Mouse (Mus musculus) liver, embryonic 15.5 days (tissue): Measurements from ENCODE around the gene Pla2g6. TPM values are rescaled to one million over a fixed set of nuclear protein-coding genes. Genes with fewer than 3 reads are reported as not detected.

Source experiments
- ATAC-seq: fragments of 200-750 bp; cut with Nextera tagmentation; 2 replicates; pipeline ENCODE4 v1.8.0; 2017; ENCODE audit warnings: moderate number of reproducible peaks, mild to moderate bottlenecking, moderate library complexity; ENCODE audit not compliant: insufficient read depth
- H3K27ac ChIP-seq: fragments of 300-500 bp; sonication (generic); replicated peaks from 2 replicates; pipeline ENCODE4 v1.5.1; 2015; ENCODE audit warnings: mild to moderate bottlenecking, inconsistent platforms
- H3K27me3 ChIP-seq: fragments of 300-500 bp; sonication (generic); 2 replicates; pipeline ENCODE4 v1.6.1; 2015; ENCODE audit warnings: mild to moderate bottlenecking, inconsistent platforms
- H3K36me3 ChIP-seq: fragments of 300-500 bp; sonication (generic); replicated peaks from 2 replicates; pipeline ENCODE4 v1.6.1; 2015; ENCODE audit warnings: moderate library complexity, mild to moderate bottlenecking, inconsistent platforms
- H3K4me1 ChIP-seq: fragments of 300-500 bp; sonication (generic); replicated peaks from 2 replicates; pipeline ENCODE4 v1.6.1; 2015; ENCODE audit warnings: inconsistent platforms
- H3K4me2 ChIP-seq: fragments of 300-500 bp; sonication (generic); 2 replicates; pipeline ENCODE4 v1.6.1; 2015; ENCODE audit warnings: moderate library complexity, mild to moderate bottlenecking, inconsistent platforms
- H3K4me3 ChIP-seq: fragments of 300-500 bp; sonication (generic); replicated peaks from 2 replicates; pipeline ENCODE4 v1.5.1; 2015; ENCODE audit warnings: mild to moderate bottlenecking, inconsistent platforms
- H3K9ac ChIP-seq: fragments of 300-500 bp; sonication (generic); 2 replicates; pipeline ENCODE4 v1.6.1; 2015; ENCODE audit warnings: moderate library complexity, mild to moderate bottlenecking, inconsistent platforms
- H3K9me3 ChIP-seq: fragments of 300-500 bp; sonication (generic); replicated peaks from 2 replicates; pipeline ENCODE4 v1.6.1; 2016; ENCODE audit warnings: inconsistent platforms
- WGBS: fragments of 180-500 bp; shearing (Covaris S2); methylation state at CpG from one replicate; pipeline ENCODE4 v1.1.7; 2015; ENCODE audit warnings: mixed read lengths; ENCODE audit not compliant: insufficient replicate concordance; 5-methylcytosine and 5-hydroxymethylcytosine counted together
- polyA plus RNA-seq: library from polyadenylated mRNA; unstranded; fragments of >200 nt; fragmentation: Nextera tagmentation; extraction: Ambion mirVana; gene quantifications from 2 replicates; pipeline ENCODE4 v1.2.1, GENCODE M21; 2015

Pla2g6 gene
- polyA plus RNA-seq, 1 experiment from 2014 or later: 14.8 TPM

DNA sequence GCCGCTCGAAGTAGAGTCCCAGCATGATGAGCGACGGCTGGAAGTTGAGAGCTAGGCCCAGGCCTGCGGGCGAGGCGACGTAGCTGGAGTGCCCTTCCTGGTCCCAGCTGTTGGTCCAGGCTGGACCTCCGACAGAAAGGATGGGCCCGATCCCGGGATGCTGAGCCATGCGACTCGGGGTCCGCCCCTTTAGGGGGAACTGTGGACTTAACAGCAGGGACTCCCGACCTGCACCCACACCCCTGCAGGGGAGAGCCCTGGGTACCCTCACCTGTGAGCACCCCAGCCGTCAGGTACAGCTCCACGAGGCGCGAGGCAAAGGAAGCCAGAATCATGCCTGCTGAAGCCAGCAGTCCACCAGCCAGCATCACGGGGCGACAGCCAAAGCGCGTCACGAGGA, 75.6 kb downstream of the Pla2g6 start:
- no peaks in the 10 kb centered on the region for H3K9me3 ChIP-seq
- H3K9ac ChIP-seq: no peak overlapping the region
- 27% methylated on average over 24 of the region's 24 CpGs for WGBS
- H3K27me3 ChIP-seq: peaks cover 53% of the 10 kb centered on the region
- peak overlapping the region; percentile 17; the same call in 1 of the 2 replicates for H3K4me3 ChIP-seq
- H3K4me2 ChIP-seq: peak overlapping the region; percentile 50
- H3K36me3 ChIP-seq: no peaks in the 10 kb centered on the region
- H3K27ac ChIP-seq: no peak overlapping the region
- ATAC-seq: no peak
- H3K4me1 ChIP-seq: peaks cover 10% of the 10 kb centered on the region

DNA sequence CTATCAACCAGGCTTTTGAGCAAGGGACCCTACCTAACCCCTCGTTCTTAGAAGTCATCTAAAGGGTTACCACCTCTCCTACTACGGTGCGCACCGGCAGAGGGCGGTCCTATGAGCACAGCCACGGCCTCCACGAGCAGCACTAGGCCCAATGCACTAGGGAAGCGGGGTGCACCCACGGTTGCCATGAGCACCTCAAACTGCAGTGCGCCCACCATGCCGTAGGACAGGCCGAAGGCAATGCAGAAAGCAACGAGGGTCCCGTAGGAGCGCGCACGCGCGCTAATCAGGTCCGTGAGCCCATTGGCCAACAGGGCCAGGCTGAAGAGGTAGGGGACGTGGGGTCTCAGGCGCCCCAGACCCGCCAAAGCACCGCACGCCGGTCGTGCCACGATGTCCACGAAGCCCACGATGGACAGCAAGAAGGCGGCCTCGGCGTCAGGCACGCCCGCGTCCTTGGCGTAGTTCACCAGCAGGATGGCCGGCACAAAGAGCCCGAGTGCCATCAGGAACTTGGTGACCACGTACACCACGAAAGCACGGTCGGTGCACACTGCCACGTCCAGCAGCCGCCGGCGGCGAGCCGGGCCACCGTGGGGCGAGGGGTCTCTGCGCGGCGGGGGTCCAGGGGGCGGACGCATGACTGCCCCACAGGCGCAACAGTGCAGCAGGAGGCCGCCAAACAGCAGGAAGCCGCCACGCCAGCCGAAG, 76.3 kb downstream of the Pla2g6 start:
- H3K9ac ChIP-seq: no peak overlapping the region
- WGBS: 3% methylated on average over 61 of the region's 61 CpGs

DNA sequence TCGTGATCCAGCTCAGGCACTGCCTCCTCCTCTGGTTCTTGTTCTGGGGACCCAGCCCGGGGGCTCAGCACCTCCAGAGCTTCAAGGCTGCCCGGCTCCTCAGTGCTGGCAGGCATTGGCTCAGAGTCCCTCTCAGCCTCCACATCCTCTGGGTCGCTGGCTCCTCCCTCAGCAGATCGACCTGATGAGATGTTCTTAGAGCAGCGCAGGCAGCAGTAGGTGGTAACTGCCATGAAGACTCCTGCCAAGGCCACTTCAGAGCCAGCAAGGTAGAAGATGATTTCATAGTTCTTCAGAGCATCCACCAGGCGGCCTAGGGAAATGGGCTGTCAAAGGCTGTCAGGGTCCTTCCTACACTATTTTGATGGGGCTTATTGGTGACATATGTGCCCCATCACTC, 77.0 kb downstream of the Pla2g6 start:
- Histone ChIP-seq H3K4me2 (no peak overlapping the region), H3K9me3 (no peaks in the 10 kb centered on the region), H3K9ac (no peak overlapping the region), H3K36me3 (peaks cover 9% of the 10 kb centered on the region; the same call in 1 of the 2 replicates), H3K4me3 (no peak overlapping the region), H3K27me3 (peaks cover 53% of the 10 kb centered on the region), H3K4me1 (peaks cover 10% of the 10 kb centered on the region), H3K27ac (no peak overlapping the region)
- WGBS: 36% methylated on average over 7 of the region's 7 CpGs
- ATAC-seq: no peak

More for the DNA sequence above, 76.3 kb downstream of the Pla2g6 start:
- Histone ChIP-seq H3K27ac (no peak overlapping the region), H3K4me3 (peak overlapping the region; percentile 17), H3K4me1 (peaks cover 10% of the 10 kb centered on the region), H3K4me2 (peak overlapping the region; percentile 50), H3K9me3 (no peaks in the 10 kb centered on the region), H3K36me3 (0 out of 2 replicates have a peak, but pooled peaks cover 4% of the 10 kb centered on the region), H3K27me3 (peaks cover 53% of the 10 kb centered on the region)
- no peak for ATAC-seq

- ATAC-seq: no peak
- peaks cover 48% of the 10 kb centered on the region for H3K27me3 ChIP-seq
Observed at GRCm38 (mm10) chr15:79250236-79250635, 78.0 kb downstream of the Pla2g6 start.

GRCm38 (mm10) chr15:79245321-79245720, 82.9 kb downstream of the Pla2g6 start:
- no peaks in the 10 kb centered on the region for H3K27me3 ChIP-seq
- no peaks in the 10 kb centered on the region for H3K9me3 ChIP-seq
- H3K27ac ChIP-seq: no peak overlapping the region
- no peak overlapping the region for H3K4me2 ChIP-seq
- peaks cover 44% of the 10 kb centered on the region for H3K36me3 ChIP-seq
- H3K9ac ChIP-seq: no peak overlapping the region
- H3K4me3 ChIP-seq: no peak overlapping the region
- no peak for ATAC-seq
- WGBS: 66% methylated on average over 3 of the region's 3 CpGs
- H3K4me1 ChIP-seq: peaks cover 5% of the 10 kb centered on the region; the same call in 1 of the 2 replicates

More at GRCm38 (mm10) chr15:79250236-79250635, 78.0 kb downstream of the Pla2g6 start:
- Histone ChIP-seq H3K4me3 (no peak overlapping the region), H3K9ac (no peak overlapping the region), H3K9me3 (no peaks in the 10 kb centered on the region), H3K4me1 (peaks cover 10% of the 10 kb centered on the region), H3K27ac (no peak overlapping the region), H3K36me3 (peaks cover 17% of the 10 kb centered on the region; the same call in 1 of the 2 replicates), H3K4me2 (no peak overlapping the region)
- 41% methylated on average over 2 of the region's 2 CpGs for WGBS

- no peak for ATAC-seq
- Histone ChIP-seq H3K4me2 (no peak overlapping the region), H3K9ac (no peak overlapping the region), H3K9me3 (no peaks in the 10 kb centered on the region), H3K4me1 (peaks cover 5% of the 10 kb centered on the region; the same call in 1 of the 2 replicates), H3K27ac (no peak overlapping the region), H3K27me3 (no peaks in the 10 kb centered on the region), H3K4me3 (no peak overlapping the region), H3K36me3 (peaks cover 53% of the 10 kb centered on the region)
- 69% methylated on average over 7 of the region's 7 CpGs for WGBS
Observed at GRCm38 (mm10) chr15:79244071-79244893, 83.9 kb downstream of the Pla2g6 start.

DNA sequence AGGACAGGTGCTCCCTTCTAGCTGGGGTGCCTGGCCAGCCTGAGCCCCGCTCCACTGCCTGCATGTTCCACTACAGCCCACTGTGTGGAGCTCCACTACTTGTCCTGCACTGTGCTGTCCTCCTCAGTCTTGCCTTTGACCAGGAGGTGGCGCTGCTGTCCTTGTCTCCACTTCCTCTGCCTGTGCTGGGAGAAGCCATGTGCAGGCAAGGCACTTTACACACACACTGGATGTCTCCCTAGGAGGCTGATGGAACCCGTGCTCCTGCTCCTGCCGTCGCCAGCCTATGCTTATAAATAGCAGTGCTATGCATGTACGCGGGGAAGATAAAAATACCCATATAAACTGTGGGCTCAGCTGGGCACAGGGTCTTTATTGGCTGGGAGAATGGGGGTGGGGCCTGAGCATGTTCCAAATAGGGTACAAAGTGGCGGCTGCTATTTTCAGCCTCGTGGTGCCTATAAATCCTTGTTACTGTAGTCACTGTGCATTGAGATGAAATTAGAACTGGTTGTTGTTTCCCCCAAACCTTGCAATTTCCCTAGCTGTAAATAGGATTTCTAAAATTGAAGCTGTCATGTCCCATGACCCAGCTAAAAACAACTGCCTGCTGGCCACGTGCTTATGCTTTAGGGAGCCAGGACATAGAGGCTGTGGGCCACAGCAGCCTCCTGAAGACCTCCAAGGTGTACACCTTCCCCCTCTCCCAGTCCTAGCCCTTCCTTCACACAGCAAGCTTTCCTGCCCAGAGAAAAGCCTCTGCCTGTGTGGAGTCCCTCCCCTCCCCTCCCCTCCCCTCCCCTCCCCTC, 84.8 kb downstream of the Pla2g6 start:
- Histone ChIP-seq H3K36me3 (peaks cover 55% of the 10 kb centered on the region), H3K27ac (no peak overlapping the region), H3K9me3 (no peaks in the 10 kb centered on the region), H3K4me1 (peaks cover 5% of the 10 kb centered on the region; the same call in 1 of the 2 replicates), H3K9ac (no peak overlapping the region), H3K4me3 (no peak overlapping the region), H3K27me3 (no peaks in the 10 kb centered on the region), H3K4me2 (no peak overlapping the region)
- ATAC-seq: peak; percentile 83
- 10% methylated on average over 10 of the region's 10 CpGs for WGBS

GRCm38 (mm10) chr15:79242574-79243233, 85.5 kb downstream of the Pla2g6 start:
- H3K4me1 ChIP-seq: peaks cover 5% of the 10 kb centered on the region; the same call in 1 of the 2 replicates
- H3K27ac ChIP-seq: no peak overlapping the region
- 64% methylated on average over 13 of the region's 13 CpGs for WGBS
- no peak overlapping the region for H3K9ac ChIP-seq
- ATAC-seq: peak; percentile 33
- H3K27me3 ChIP-seq: no peaks in the 10 kb centered on the region
- no peaks in the 10 kb centered on the region for H3K9me3 ChIP-seq
- H3K36me3 ChIP-seq: peaks cover 55% of the 10 kb centered on the region
- H3K4me2 ChIP-seq: no peak overlapping the region
- no peak overlapping the region for H3K4me3 ChIP-seq

- WGBS: 75% methylated on average over 6 of the region's 6 CpGs
- H3K9ac ChIP-seq: no peak overlapping the region
- no peak overlapping the region for H3K4me2 ChIP-seq
- no peak overlapping the region for H3K4me3 ChIP-seq
- H3K4me1 ChIP-seq: no peaks in the 10 kb centered on the region
- H3K27ac ChIP-seq: no peak overlapping the region
- H3K36me3 ChIP-seq: peaks cover 36% of the 10 kb centered on the region
- no peak for ATAC-seq
- H3K9me3 ChIP-seq: no peaks in the 10 kb centered on the region
- no peaks in the 10 kb centered on the region for H3K27me3 ChIP-seq
Observed at GRCm38 (mm10) chr15:79238036-79238435, 90.2 kb downstream of the Pla2g6 start.
